Mouse (Mus musculus): ENCODE data around the gene Rrp7a. TPM values are rescaled to one million over a fixed set of nuclear protein-coding genes. Genes with fewer than 3 reads are reported as not detected.
A peak's percentile ranks its signal among the peaks of the same experiment; 100 is the strongest.

Gene Rrp7a
- polyA plus RNA-seq, 1 experiment from 2014 or later, result 81.9 TPM

DNA sequence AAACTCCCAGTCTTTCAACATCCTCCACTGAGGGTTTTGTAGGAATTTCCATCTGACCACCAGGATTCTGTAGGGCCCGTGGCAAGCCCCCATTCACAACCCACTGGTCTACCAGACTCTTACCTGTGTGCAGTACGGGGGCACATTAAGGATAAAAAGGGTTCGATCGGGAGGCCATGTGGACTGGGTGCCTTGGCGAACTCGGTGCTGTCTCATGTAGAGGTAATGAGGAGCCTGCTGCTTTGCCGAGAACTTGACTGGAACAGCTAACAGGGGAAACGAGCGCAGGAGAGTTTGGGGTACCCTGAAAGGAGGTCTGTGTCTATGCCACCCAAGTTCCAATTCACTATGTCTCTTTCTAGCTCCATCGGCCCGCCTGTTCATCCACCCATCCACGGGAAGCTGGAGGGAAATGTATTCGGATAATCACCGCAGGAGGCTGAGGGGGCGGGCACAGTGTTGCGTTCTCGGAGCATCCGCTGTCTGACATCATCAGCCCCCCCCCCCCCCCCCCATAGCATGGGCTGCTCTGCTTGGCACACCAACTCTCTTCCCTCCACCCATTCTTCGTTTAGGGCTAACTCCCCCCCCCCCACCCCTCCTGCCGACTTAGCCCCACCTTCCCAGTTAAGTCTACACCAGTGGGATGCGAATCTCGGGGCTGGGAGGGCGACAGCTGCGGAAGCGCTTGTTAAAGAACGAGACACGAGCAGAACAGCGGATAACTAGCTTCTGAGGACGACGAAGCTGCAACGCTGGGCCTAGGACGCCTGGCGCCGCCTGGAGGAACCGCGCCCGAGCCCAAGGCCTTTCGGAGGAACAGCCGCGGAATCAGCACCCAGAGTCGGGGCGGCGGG lies 664 bp downstream of the Rrp7a start:
- peaks cover 15% of the 10 kb centered on the region for H3K4me1 ChIP-seq
- H3K27ac ChIP-seq, result peak overlapping the region; percentile 90
- H3K9me3 ChIP-seq, result no peaks in the 10 kb centered on the region
- no peaks in the 10 kb centered on the region for H3K27me3 ChIP-seq (ENCODE audit: poor library complexity, severe bottlenecking)
- DNase-seq (ENCODE audit: extremely low spot score, low spot score), result peak; percentile 61
- peak overlapping the region; percentile 89 for H3K4me3 ChIP-seq
- H3K36me3 ChIP-seq (replicated peaks), result peaks cover 59% of the 10 kb centered on the region
- WGBS, result 5% methylated on average over 42 of the region's 43 CpGs

- Histone ChIP-seq H3K4me3 (no peak overlapping the region), H3K27me3 (ENCODE audit: poor library complexity, severe bottlenecking) (no peaks in the 10 kb centered on the region), H3K27ac (no peak overlapping the region), H3K36me3 (replicated peaks) (peaks cover 67% of the 10 kb centered on the region), H3K9me3 (no peaks in the 10 kb centered on the region), H3K4me1 (peaks cover 38% of the 10 kb centered on the region)
- 87% methylated on average over 7 of the region's 7 CpGs for WGBS
- no peak for DNase-seq (ENCODE audit: extremely low spot score, low spot score)
Observed at GRCm38 (mm10) chr15:83118360-83118759, 4.2 kb downstream of the Rrp7a start.

GRCm38 (mm10) chr15:83115071-83115470 lies 7.5 kb downstream of the Rrp7a start:
- peak; percentile 45 for DNase-seq (ENCODE audit: extremely low spot score, low spot score)
- Histone ChIP-seq H3K36me3 (replicated peaks) (peaks cover 64% of the 10 kb centered on the region), H3K27ac (peak overlapping the region; percentile 69), H3K9me3 (no peaks in the 10 kb centered on the region), H3K4me1 (peaks cover 29% of the 10 kb centered on the region), H3K4me3 (no peak overlapping the region), H3K27me3 (ENCODE audit: poor library complexity, severe bottlenecking) (no peaks in the 10 kb centered on the region)
- WGBS, result 44% methylated on average over 6 of the region's 6 CpGs

GRCm38 (mm10) chr15:83114106-83114505 lies 8.5 kb downstream of the Rrp7a start:
- Histone ChIP-seq H3K9me3 (no peaks in the 10 kb centered on the region), H3K27ac (peak overlapping the region; percentile 69; the same call in 1 of the 2 replicates), H3K4me3 (no peak overlapping the region), H3K36me3 (replicated peaks) (peaks cover 54% of the 10 kb centered on the region), H3K4me1 (peaks cover 29% of the 10 kb centered on the region), H3K27me3 (ENCODE audit: poor library complexity, severe bottlenecking) (no peaks in the 10 kb centered on the region)
- 85% methylated on average over 9 of the region's 9 CpGs for WGBS
- DNase-seq (ENCODE audit: extremely low spot score, low spot score), result no peak

DNA sequence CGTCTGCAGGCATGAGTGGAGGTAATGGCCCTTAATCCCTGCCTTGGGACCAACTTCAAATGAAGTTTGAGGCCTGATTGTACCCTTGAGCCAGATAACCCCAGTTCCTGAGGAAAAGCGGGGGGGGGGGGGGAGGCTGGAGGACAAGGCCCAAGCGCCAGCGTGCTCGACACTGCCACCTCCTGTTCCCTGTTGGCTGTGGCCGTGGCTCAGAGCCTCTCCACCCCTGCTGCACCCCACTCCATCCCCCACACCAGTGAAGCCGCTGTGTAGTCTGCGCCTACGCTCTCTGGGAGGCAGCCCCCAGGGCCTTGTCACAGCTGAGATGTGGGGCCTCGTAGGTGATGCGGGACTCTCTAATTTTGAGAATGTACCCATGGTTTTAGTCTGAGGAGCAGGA lies 9.7 kb downstream of the Rrp7a start:
- no peak overlapping the region for H3K4me3 ChIP-seq
- peaks cover 29% of the 10 kb centered on the region for H3K4me1 ChIP-seq
- H3K27me3 ChIP-seq (ENCODE audit: poor library complexity, severe bottlenecking), result no peaks in the 10 kb centered on the region
- peak; percentile 67 for DNase-seq (ENCODE audit: extremely low spot score, low spot score)
- no peaks in the 10 kb centered on the region for H3K9me3 ChIP-seq
- H3K27ac ChIP-seq, result no peak overlapping the region
- 12% methylated on average over 8 of the region's 11 CpGs for WGBS
- H3K36me3 ChIP-seq (replicated peaks), result peaks cover 42% of the 10 kb centered on the region

- no peaks in the 10 kb centered on the region for H3K9me3 ChIP-seq
- H3K27me3 ChIP-seq (ENCODE audit: poor library complexity, severe bottlenecking), result no peaks in the 10 kb centered on the region
- no peak overlapping the region for H3K4me3 ChIP-seq
- H3K4me1 ChIP-seq, result peaks cover 38% of the 10 kb centered on the region
- no peak for DNase-seq (ENCODE audit: extremely low spot score, low spot score)
- no peak overlapping the region for H3K27ac ChIP-seq
- H3K36me3 ChIP-seq (replicated peaks), result peaks cover 32% of the 10 kb centered on the region
- 88% methylated on average over 7 of the region's 7 CpGs for WGBS
Observed at GRCm38 (mm10) chr15:83111874-83112273, 10.7 kb downstream of the Rrp7a start.

DNA sequence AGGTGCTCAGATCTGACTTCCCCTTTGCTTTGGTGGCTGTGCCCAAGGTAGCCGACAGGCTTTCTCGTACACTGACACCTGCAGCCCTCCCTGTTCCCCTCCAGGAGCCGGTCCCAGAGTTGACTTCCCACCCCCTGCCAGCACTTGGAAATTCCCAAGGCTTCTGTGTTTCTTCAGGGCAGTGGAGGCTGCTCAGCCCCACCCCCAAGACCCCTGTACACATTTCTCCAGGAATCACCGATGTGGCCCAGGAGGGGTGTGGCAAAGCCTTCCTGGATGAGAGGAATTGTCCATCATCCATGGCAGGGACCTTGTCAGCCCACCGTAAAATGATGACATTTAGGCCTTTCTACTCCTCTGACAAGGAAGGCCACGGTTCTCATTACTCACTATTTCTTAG lies 11.3 kb downstream of the Rrp7a start:
- 71% methylated on average over 6 of the region's 6 CpGs for WGBS
- Histone ChIP-seq H3K27ac (no peak overlapping the region), H3K27me3 (ENCODE audit: poor library complexity, severe bottlenecking) (no peaks in the 10 kb centered on the region), H3K36me3 (replicated peaks) (peaks cover 26% of the 10 kb centered on the region), H3K4me3 (no peak overlapping the region), H3K4me1 (peaks cover 40% of the 10 kb centered on the region), H3K9me3 (no peaks in the 10 kb centered on the region)
- no peak for DNase-seq (ENCODE audit: extremely low spot score, low spot score)

DNA sequence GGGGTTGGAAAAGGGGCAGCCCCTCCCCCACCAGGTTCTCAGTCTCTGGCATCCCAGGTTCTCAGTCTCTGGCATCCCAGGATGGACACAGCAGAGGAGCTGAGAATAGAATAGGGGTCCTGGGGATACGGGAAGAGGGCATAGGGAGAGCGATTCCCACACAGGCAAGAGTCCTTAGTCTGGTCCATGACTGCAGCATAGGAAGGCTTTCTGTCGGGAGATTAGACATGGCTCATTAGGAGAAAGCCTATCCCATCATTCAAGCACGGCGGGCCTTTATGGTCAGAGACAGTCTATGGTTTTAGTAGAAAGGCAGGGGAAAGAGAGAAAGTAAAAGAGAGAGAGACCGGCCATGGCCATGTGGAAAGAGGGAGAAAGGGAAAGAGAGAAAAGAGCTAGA lies 14.8 kb downstream of the Rrp7a start:
- Histone ChIP-seq H3K27ac (peak overlapping the region; percentile 32; the same call in 1 of the 2 replicates), H3K4me3 (no peak overlapping the region), H3K36me3 (replicated peaks) (no peaks in the 10 kb centered on the region), H3K9me3 (no peaks in the 10 kb centered on the region), H3K27me3 (ENCODE audit: poor library complexity, severe bottlenecking) (peaks cover 2% of the 10 kb centered on the region; the same call in 1 of the 2 replicates), H3K4me1 (peaks cover 24% of the 10 kb centered on the region)
- no peak for DNase-seq (ENCODE audit: extremely low spot score, low spot score)
- WGBS, result 38% methylated on average over 6 of the region's 6 CpGs

- 88% methylated on average over 6 of the region's 6 CpGs for WGBS
- no peak overlapping the region for H3K4me3 ChIP-seq
- H3K9me3 ChIP-seq, result no peaks in the 10 kb centered on the region
- no peak for DNase-seq (ENCODE audit: extremely low spot score, low spot score)
- peaks cover 13% of the 10 kb centered on the region for H3K27me3 ChIP-seq (ENCODE audit: poor library complexity, severe bottlenecking)
- H3K36me3 ChIP-seq (replicated peaks), result no peaks in the 10 kb centered on the region
- peaks cover 24% of the 10 kb centered on the region for H3K4me1 ChIP-seq
- H3K27ac ChIP-seq, result no peak overlapping the region
Observed at GRCm38 (mm10) chr15:83106426-83106825, 16.2 kb downstream of the Rrp7a start.

GRCm38 (mm10) chr15:83103111-83103510 lies 19.5 kb downstream of the Rrp7a start:
- Histone ChIP-seq H3K4me1 (peaks cover 51% of the 10 kb centered on the region), H3K4me3 (no peak overlapping the region), H3K9me3 (no peaks in the 10 kb centered on the region), H3K27me3 (ENCODE audit: poor library complexity, severe bottlenecking) (peaks cover 39% of the 10 kb centered on the region), H3K27ac (no peak overlapping the region), H3K36me3 (replicated peaks) (no peaks in the 10 kb centered on the region)
- no peak for DNase-seq (ENCODE audit: extremely low spot score, low spot score)
- WGBS, result 59% methylated on average over 1 of the region's 1 CpGs

- H3K36me3 ChIP-seq (replicated peaks), result no peaks in the 10 kb centered on the region
- peak overlapping the region; percentile 83 for H3K27ac ChIP-seq
- H3K9me3 ChIP-seq, result no peaks in the 10 kb centered on the region
- DNase-seq (ENCODE audit: extremely low spot score, low spot score), result no peak
- H3K4me3 ChIP-seq, result peak overlapping the region; percentile 63
- 1% methylated on average over 8 of the region's 8 CpGs for WGBS
- peaks cover 50% of the 10 kb centered on the region for H3K27me3 ChIP-seq (ENCODE audit: poor library complexity, severe bottlenecking)
- H3K4me1 ChIP-seq, result peaks cover 43% of the 10 kb centered on the region
Observed at GRCm38 (mm10) chr15:83100332-83100662, 22.3 kb downstream of the Rrp7a start.

- peak overlapping the region; percentile 83 for H3K27ac ChIP-seq
- 2% methylated on average over 31 of the region's 31 CpGs for WGBS
Observed at GRCm38 (mm10) chr15:83099533-83100331, 22.9 kb downstream of the Rrp7a start.

GRCm38 (mm10) chr15:83095950-83096349 lies 26.7 kb downstream of the Rrp7a start:
- WGBS, result 40% methylated on average over 2 of the region's 2 CpGs
- Histone ChIP-seq H3K27ac (no peak overlapping the region), H3K4me3 (no peak overlapping the region), H3K4me1 (peaks cover 35% of the 10 kb centered on the region), H3K9me3 (no peaks in the 10 kb centered on the region), H3K36me3 (replicated peaks) (no peaks in the 10 kb centered on the region), H3K27me3 (ENCODE audit: poor library complexity, severe bottlenecking) (peaks cover 36% of the 10 kb centered on the region)
- DNase-seq (ENCODE audit: extremely low spot score, low spot score), result no peak

More at GRCm38 (mm10) chr15:83099533-83100331, 22.9 kb downstream of the Rrp7a start:
- H3K9me3 ChIP-seq, result no peaks in the 10 kb centered on the region
- no peaks in the 10 kb centered on the region for H3K36me3 ChIP-seq (replicated peaks)
- peaks cover 50% of the 10 kb centered on the region for H3K27me3 ChIP-seq (ENCODE audit: poor library complexity, severe bottlenecking)
- H3K4me1 ChIP-seq, result peaks cover 43% of the 10 kb centered on the region
- peak overlapping the region; percentile 63 for H3K4me3 ChIP-seq
- peak; percentile 92 for DNase-seq (ENCODE audit: extremely low spot score, low spot score)
